Mouse (Mus musculus) retina, embryonic 14.5 days (tissue): Measurements from ENCODE around the gene Bard1.

Experiments used
- DNase-seq: peaks from one replicate; pipeline ENCODE4 v3.0.0-alpha.2; 2015; ENCODE audit warnings: low spot score

Bard1 gene

GRCm38 (mm10) chr1:71052252-71052651 lies 50.7 kb downstream of the Bard1 start:
- no peak for DNase-seq

DNA sequence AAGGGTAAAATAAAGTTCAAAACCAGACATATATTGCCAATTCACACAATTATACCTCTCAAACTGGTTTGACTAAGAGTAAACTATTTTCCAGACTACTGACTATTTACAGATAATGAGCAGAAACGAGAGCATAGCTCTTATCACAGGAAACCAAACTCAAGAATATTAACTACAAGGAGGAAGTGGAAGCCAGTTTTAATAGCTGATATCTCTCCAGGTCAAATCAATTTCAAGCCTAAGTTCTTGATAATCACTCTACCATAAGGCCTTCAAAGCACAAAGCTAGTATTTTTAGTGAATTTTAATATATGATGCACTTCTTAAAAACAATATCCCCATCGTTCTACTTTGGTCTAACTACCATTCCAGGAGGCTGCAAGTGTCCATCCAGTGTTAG lies 57.8 kb downstream of the Bard1 start:
- DNase-seq: no peak

- DNase-seq: no peak
Observed at GRCm38 (mm10) chr1:71043951-71044350, 59.0 kb downstream of the Bard1 start.

DNA sequence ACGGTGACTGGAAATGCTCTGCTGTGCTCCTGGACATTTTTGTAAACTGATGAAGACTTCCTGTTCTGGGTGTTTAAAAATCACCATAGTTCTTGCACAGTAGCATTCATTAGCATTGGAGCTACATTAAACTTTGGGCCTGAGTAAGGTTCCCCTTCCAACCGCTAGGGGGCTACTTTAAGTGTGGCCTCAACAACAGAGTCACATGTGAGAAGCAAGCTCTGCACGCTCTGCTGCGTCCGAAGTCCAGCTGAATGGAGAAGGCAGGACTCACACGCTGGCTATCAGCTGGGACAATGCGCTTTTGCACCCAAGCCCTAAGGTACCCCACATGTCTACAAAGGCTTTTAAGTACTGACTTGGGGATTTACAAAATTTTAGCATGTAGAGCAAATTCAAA lies 65.9 kb downstream of the Bard1 start:
- DNase-seq: peak; percentile 76

- no peak for DNase-seq
Observed at GRCm38 (mm10) chr1:71035565-71035964, 67.4 kb downstream of the Bard1 start.

GRCm38 (mm10) chr1:71022766-71023165 lies 80.2 kb downstream of the Bard1 start:
- no peak for DNase-seq

- no peak for DNase-seq
Observed at GRCm38 (mm10) chr1:71014345-71014744, 88.6 kb downstream of the Bard1 start.

- no peak for DNase-seq
Observed at GRCm38 (mm10) chr1:71005998-71006397, 96.9 kb downstream of the Bard1 start.

DNA sequence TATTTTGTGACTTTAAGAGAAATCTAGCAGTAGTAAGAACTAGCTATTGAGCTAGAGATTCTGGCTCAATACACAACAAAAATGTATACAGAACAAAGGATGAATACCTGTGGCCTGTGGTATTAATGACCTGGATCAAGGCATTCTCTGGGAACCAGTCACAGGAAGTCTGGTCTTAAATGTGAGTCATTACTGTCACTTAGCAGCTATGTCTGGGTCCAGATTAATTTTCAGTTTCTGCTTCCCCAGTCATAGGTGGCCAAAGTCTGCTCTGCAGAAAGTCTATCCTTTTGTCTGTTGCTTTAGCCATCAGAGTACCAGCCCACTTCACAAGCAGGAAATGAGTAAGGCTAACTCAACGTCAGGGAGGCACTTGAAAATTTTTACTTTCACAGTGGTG lies 98.8 kb downstream of the Bard1 start:
- DNase-seq: no peak

DNA sequence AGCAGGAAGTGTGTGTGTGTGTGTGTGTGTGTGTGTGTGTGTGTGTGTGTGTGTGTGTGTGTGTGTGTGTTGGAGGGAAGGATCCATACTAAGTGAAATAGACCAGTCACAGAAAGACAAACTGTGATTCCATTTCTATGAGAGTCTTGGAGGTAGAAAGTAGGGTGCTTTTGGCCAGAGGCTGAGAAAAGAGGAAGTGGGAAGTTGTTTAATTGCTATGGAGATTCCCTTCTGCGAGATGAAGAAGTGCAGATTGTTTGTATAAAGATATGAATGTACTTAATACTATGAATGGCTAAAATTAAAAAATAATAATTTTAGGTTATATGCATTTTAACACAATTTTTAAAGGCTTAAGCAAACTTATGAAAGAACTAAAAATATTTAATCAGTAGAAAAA lies 99.2 kb downstream of the Bard1 start:
- no peak for DNase-seq

- DNase-seq: no peak
Observed at GRCm38 (mm10) chr1:70997377-70997993, 105.5 kb downstream of the Bard1 start.

DNA sequence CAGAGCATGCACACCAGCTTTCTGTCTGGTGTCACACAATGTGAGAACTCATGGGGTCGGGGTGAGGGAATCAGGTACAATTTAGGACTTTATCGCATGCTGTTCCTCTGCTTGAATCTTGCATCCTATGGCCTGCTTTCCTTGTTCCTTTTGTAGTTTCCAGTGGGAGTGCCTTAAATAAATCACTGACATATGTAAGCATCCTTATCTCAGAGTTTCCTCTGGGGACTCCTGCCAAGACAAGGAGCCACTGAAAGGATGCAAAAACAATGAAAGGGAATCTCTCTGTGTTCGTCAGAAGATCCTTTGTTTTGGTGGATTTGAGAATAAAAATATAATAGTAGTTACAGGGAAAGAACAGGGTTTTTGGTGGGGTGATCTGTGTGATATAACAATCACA lies 106.2 kb downstream of the Bard1 start:
- no peak for DNase-seq
